Mouse (Mus musculus) heart, embryonic 14.5 days (tissue): ENCODE results near the gene Pck1. TPM values are rescaled to one million over a fixed set of nuclear protein-coding genes. Genes with fewer than 3 reads are reported as not detected.

Experiments
- ATAC-seq: fragments of 200-750 bp; cut with Nextera tagmentation; 2 replicates; pipeline ENCODE4 v1.8.0; 2017; ENCODE audit warnings: low read depth, moderate TSS enrichment; ENCODE audit not compliant: insufficient number of reproducible peaks, insufficient read depth, low FRiP score
- H3K27ac ChIP-seq, 2 experiments: fragments of 200-500 bp in 1 of 2; fragments of 300-500 bp in 1 of 2; sonication (generic) in 1 of 2; replicated peaks in 1 of 2; 2 replicates each; pipeline ENCODE4 v1.5.1; 2012 to 2014; ENCODE audit warnings: low read depth in 2 of 2, low read length in 2 of 2, control low read depth in 1 of 2, mild to moderate bottlenecking in 1 of 2, mixed read lengths in 1 of 2; ENCODE audit not compliant: control insufficient read depth in 1 of 2, insufficient read depth in 1 of 2
- H3K27me3 ChIP-seq: fragments of 300-500 bp; sonication (generic); 2 replicates; pipeline ENCODE4 v1.6.1; 2014; ENCODE audit warnings: mild to moderate bottlenecking, low read length, control low read depth; ENCODE audit not compliant: control insufficient read depth, insufficient read depth
- H3K36me3 ChIP-seq: fragments of 300-500 bp; sonication (generic); 2 replicates; pipeline ENCODE4 v1.6.1; 2014; ENCODE audit warnings: mild to moderate bottlenecking, control low read depth, low read length, mixed read lengths; ENCODE audit not compliant: control insufficient read depth, insufficient read depth
- H3K4me1 ChIP-seq, 2 experiments: fragments of 200-500 bp in 1 of 2; fragments of 300-500 bp in 1 of 2; sonication (generic) in 1 of 2; 2 replicates each; pipeline ENCODE4 v1.6.1; 2012 to 2014; ENCODE audit warnings: low read length in 2 of 2, control low read depth in 1 of 2, mixed read lengths in 1 of 2; ENCODE audit not compliant: control insufficient read depth in 2 of 2, insufficient read depth in 2 of 2
- H3K4me2 ChIP-seq: fragments of 300-500 bp; sonication (generic); 2 replicates; pipeline ENCODE4 v1.6.1; 2014; ENCODE audit warnings: mild to moderate bottlenecking, low read length
- H3K4me3 ChIP-seq, 2 experiments: fragments of 200-500 bp in 1 of 2; fragments of 300-500 bp in 1 of 2; sonication (generic) in 1 of 2; 2 replicates each; pipeline ENCODE4 v1.5.1; 2012 to 2014; ENCODE audit warnings: low read length in 2 of 2, mild to moderate bottlenecking in 2 of 2, control low read depth in 1 of 2, low read depth in 1 of 2, moderate library complexity in 1 of 2; ENCODE audit not compliant: control insufficient read depth in 1 of 2, insufficient read depth in 1 of 2
- H3K9ac ChIP-seq: fragments of 300-500 bp; sonication (generic); 2 replicates; pipeline ENCODE4 v1.6.1; 2014; ENCODE audit warnings: mild to moderate bottlenecking, low read length
- H3K9me3 ChIP-seq: fragments of 300-500 bp; sonication (generic); 2 replicates; pipeline ENCODE4 v1.6.1; 2016; ENCODE audit warnings: low read length, control low read depth; ENCODE audit not compliant: control insufficient read depth
- WGBS: fragments of 180-500 bp; shearing (Covaris S2); extraction: QIAGEN DNeasy Blood & Tissue Kit; methylation state at CpG from one replicate; pipeline ENCODE4 v1.1.7; 2014; 5-methylcytosine and 5-hydroxymethylcytosine counted together
- polyA plus RNA-seq: library from polyadenylated mRNA; unstranded; fragments of >200 nt; fragmentation: Nextera tagmentation; extraction: Ambion mirVana; gene quantifications from 2 replicates; pipeline ENCODE4 v1.2.1, GENCODE M21; 2014

The Pck1 gene
- polyA plus RNA-seq, 1 experiment from 2014 or later, result not detected

DNA sequence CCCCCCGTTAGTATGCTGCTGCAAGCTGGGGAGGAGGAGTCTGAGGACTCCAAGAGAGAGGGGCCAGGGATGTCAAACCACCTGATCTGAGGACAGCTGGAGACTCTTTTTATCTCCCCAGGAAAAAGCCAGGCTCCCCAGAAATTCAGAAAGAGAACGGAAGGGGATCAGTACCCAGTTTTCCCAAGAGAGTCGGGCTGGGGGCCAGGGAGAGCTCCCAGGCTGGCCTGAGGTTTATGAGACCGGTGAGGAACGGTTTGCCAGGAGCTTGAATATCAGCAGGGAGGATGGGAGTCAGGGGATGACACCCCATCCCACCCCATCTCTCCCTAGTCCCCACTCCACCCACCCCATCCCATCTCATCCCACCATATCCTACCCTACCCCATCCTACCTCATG lies 28.6 kb downstream of the Pck1 start:
- no peaks in the 10 kb centered on the region for H3K9me3 ChIP-seq
- peaks cover 21% of the 10 kb centered on the region for H3K27me3 ChIP-seq
- H3K4me2 ChIP-seq, result no peak overlapping the region
- H3K36me3 ChIP-seq, result no peaks in the 10 kb centered on the region
- H3K27ac ChIP-seq, result no peak overlapping the region
- 0 out of 4 replicates have a peak, but pooled peaks cover 0 to 2% of the 10 kb centered on the region in 2 experiments for H3K4me1 ChIP-seq
- no peak overlapping the region for H3K4me3 ChIP-seq
- 52% methylated on average over 5 of the region's 5 CpGs for WGBS
- H3K9ac ChIP-seq, result no peak overlapping the region
- no peak for ATAC-seq

DNA sequence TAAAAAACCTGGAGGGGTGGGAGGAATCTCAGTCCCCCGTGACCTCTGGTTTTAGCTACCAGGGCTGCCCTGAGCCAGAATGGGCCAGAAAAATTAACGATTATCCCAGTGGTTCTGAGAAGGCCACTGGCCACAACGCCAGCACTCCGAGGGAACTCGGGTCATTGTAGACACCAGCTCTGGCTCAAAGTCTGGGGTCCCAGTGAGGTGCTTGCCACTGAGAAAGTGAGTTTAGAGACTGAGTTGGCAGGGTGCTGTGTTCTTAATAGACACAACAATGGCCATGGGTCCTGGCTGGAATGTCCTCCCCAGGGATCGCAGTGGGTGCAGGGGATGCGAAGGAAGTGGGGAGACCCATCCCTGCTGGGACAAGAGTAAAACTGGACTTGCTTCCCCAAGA lies 29.1 kb downstream of the Pck1 start:
- no peak for ATAC-seq
- H3K9ac ChIP-seq, result no peak overlapping the region
- H3K27ac ChIP-seq, result no peak overlapping the region
- H3K27me3 ChIP-seq, result peaks cover 21% of the 10 kb centered on the region
- H3K4me2 ChIP-seq, result no peak overlapping the region
- no peaks in the 10 kb centered on the region for H3K36me3 ChIP-seq
- H3K4me1 ChIP-seq, result 0 out of 4 replicates have a peak, but pooled peaks cover 0 to 3% of the 10 kb centered on the region in 2 experiments
- H3K9me3 ChIP-seq, result no peaks in the 10 kb centered on the region
- H3K4me3 ChIP-seq, result no peak overlapping the region
- 84% methylated on average over 7 of the region's 7 CpGs for WGBS

DNA sequence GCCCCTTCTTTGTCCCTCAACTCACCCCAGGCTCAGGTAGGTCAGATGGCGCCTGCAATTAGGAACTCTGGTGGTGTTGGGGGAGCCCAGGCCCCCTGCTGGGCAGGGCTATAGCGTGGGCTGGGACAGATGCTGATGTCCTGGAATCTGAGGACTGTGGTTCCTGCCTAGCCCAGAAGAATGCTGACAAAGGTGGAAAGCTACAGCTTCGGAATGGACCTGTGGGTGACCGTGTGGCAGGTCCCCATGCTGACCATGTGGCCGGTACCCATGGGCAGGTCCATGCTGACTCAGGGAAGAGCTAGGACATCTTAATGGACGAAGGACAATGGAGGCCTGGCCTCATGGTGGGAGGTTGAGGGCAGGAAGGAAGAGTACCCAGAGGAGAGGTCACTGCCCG lies 29.9 kb downstream of the Pck1 start:
- Histone ChIP-seq H3K9ac (no peak overlapping the region), H3K4me3 (no peak overlapping the region), H3K27ac (no peak overlapping the region), H3K4me1 (0 out of 4 replicates have a peak, but pooled peaks cover 0 to 3% of the 10 kb centered on the region in 2 experiments), H3K9me3 (no peaks in the 10 kb centered on the region), H3K27me3 (peaks cover 25% of the 10 kb centered on the region), H3K4me2 (no peak overlapping the region), H3K36me3 (no peaks in the 10 kb centered on the region)
- 74% methylated on average over 7 of the region's 7 CpGs for WGBS
- no peak for ATAC-seq

DNA sequence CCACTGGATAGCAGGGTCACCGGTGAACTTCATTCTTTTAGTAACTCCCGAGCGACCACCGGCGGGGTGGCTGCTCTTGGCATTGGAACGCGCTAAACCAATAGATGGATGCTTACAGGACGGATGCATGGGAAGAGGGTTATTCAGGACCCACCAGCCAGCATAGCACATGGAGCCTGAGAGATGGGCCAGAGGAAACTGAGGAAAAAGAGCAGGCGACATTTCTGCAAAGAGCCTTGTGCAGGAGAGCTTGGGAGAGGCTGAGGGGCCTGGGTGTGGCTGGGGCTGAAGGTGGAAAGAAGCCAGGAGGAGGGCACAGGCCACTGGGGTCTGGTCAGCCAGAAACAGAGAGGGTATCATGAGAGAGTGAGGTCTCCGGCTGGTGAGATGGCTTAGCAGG lies 30.5 kb downstream of the Pck1 start:
- Histone ChIP-seq H3K9me3 (no peaks in the 10 kb centered on the region), H3K27ac (no peak overlapping the region), H3K9ac (no peak overlapping the region), H3K27me3 (peaks cover 25% of the 10 kb centered on the region), H3K36me3 (no peaks in the 10 kb centered on the region), H3K4me2 (no peak overlapping the region), H3K4me3 (no peak overlapping the region), H3K4me1 (0 out of 4 replicates have a peak, but pooled peaks cover 0 to 3% of the 10 kb centered on the region in 2 experiments)
- 90% methylated on average over 10 of the region's 10 CpGs for WGBS
- ATAC-seq, result no peak

DNA sequence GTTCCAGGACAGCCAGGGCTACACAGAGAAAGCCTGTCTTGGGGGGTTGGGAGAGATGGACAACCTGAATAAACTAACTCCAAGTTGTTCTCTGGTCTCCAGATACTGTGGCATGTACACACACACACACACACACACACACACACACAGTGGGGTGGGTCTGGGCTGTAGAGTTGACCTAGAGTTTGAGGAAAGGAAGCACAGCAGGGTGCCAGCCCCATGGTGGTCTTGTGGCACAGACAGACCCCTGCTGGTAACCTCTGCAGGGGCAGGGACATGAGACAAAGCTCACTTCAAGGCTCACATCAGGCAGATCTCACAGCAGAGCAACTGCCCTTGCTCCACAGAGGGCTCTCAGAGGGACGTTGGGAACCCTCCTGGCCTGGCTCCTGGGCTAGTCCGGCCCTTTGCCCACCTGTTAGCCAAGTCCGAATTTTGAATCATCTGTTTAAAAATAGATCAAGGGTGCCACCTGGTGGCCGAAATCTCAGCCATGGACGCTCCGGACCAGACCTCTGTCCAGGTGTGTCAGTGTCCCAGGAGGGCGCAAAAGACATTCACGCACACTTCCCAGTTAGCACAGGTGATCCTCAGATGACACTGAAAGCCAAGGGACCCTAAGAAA lies 31.1 kb downstream of the Pck1 start:
- 6% methylated on average over 8 of the region's 8 CpGs for WGBS
- Histone ChIP-seq H3K9ac (no peak overlapping the region), H3K9me3 (no peaks in the 10 kb centered on the region), H3K27me3 (peaks cover 25% of the 10 kb centered on the region), H3K36me3 (no peaks in the 10 kb centered on the region), H3K4me3 (no peak overlapping the region), H3K4me1 (0 out of 4 replicates have a peak, but pooled peaks cover 0 to 3% of the 10 kb centered on the region in 2 experiments), H3K4me2 (no peak overlapping the region), H3K27ac (no peak overlapping the region)
- ATAC-seq, result no peak

DNA sequence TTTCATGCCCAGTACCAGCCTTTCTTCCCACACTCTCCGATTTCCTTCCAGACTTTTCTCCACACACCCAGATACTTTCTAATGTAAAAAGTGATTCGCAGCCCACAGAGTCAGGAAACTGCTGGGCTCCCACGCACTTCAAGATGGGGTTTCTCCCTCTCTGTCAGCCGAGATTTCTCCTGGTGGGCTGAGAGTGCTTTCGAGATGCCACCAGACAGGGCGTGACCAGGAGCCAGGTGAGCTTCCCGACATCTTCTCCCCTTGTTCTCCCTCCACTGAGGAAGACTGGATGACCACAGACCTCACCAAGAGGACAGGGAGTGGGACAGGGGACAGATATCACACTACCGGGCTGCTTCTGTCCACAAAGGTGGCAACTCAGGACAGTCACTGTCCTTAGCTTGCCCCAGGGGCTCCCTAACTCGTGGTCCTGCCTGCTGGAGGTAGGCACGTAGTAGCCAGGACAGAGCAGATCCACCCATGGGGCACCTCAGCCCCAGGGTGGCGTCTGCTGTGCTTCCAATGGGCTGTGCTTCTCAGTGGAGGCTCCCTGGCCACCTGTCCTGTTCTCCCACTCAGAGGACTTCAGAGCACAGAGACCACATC lies 31.7 kb downstream of the Pck1 start:
- Histone ChIP-seq H3K27ac (no peak overlapping the region), H3K9me3 (no peaks in the 10 kb centered on the region), H3K4me2 (no peak overlapping the region), H3K4me3 (no peak overlapping the region), H3K4me1 (0 out of 4 replicates have a peak, but pooled peaks cover 0 to 3% of the 10 kb centered on the region in 2 experiments), H3K36me3 (no peaks in the 10 kb centered on the region), H3K9ac (no peak overlapping the region), H3K27me3 (peaks cover 25% of the 10 kb centered on the region)
- ATAC-seq, result no peak
- 59% methylated on average over 11 of the region's 11 CpGs for WGBS

DNA sequence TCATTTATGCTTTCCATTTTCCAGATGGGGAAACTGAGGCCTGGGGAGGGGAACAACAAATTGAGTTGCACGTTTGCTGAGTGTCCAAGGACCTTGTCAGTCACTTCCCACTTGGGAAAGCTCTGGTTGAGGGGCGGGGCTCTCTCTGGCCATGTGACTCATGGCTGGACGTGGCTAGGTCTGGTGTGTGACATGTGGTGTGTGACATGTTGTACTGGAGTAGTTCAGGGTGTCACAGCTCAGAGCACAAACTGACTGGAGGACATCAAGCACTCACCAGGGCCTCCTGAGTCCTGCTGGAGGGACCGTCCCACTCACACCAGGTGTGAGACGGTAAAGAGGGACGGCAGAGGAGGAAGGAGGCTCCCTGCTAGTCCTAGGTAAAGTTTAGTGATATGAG lies 32.4 kb downstream of the Pck1 start:
- Histone ChIP-seq H3K27ac (no peak overlapping the region), H3K4me2 (no peak overlapping the region), H3K9me3 (no peaks in the 10 kb centered on the region), H3K4me3 (no peak overlapping the region), H3K27me3 (peaks cover 25% of the 10 kb centered on the region), H3K4me1 (0 out of 4 replicates have a peak, but pooled peaks cover 0 to 3% of the 10 kb centered on the region in 2 experiments), H3K36me3 (no peaks in the 10 kb centered on the region), H3K9ac (no peak overlapping the region)
- no peak for ATAC-seq
- 50% methylated on average over 6 of the region's 6 CpGs for WGBS
